Mouse (Mus musculus): ENCODE measurements around the gene Cdkl2. TPM values are rescaled to one million over a fixed set of nuclear protein-coding genes. Genes with fewer than 3 reads are reported as not detected.

Gene Cdkl2
- total RNA-seq, 2 experiments from 2014 or later, result 0.95 TPM; not detected in 1

GRCm38 (mm10) chr5:91994546-91994945, 49.1 kb downstream of the Cdkl2 start:
- no peak for ATAC-seq (ENCODE audit: poor library complexity, severe bottlenecking)

- ATAC-seq (ENCODE audit: poor library complexity, severe bottlenecking), result no peak
Observed at GRCm38 (mm10) chr5:91993061-91993460, 50.6 kb downstream of the Cdkl2 start.

GRCm38 (mm10) chr5:91991191-91991937, 52.3 kb downstream of the Cdkl2 start:
- ATAC-seq (ENCODE audit: poor library complexity, severe bottlenecking), result no peak

- no peak for ATAC-seq (ENCODE audit: poor library complexity, severe bottlenecking)
Observed at GRCm38 (mm10) chr5:91989261-91989660, 54.4 kb downstream of the Cdkl2 start.

DNA sequence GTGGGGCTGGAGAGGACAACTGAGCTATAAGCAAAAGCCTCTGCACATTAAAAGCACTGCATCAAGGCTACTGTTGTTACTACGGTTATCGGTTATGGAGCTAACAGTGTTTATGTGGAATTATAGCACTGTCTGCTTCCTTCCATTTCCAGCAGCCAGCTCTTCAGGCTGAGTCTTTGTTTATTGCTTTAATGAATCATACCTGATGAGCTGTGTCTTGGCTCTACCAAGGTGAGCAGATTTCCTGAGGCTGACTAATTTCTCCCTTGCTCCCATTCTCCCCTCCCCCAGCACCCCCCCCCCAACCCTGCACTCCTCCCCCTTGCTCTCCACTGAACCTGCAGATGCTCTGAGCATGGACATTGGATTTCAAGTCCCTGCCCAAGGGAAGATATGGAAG, 55.9 kb downstream of the Cdkl2 start:
- no peak for ATAC-seq (ENCODE audit: poor library complexity, severe bottlenecking)

- no peak for ATAC-seq (ENCODE audit: poor library complexity, severe bottlenecking)
Observed at GRCm38 (mm10) chr5:91987236-91987635, 56.4 kb downstream of the Cdkl2 start, which contains the start of gene Odaph. Gene Odaph (plus strand): TSS chr5:91987475.

- ATAC-seq (ENCODE audit: poor library complexity, severe bottlenecking), result peak; percentile 47; the same call in 1 of the 2 replicates
Observed at GRCm38 (mm10) chr5:91985721-91986120, 58.0 kb downstream of the Cdkl2 start.

- ATAC-seq (ENCODE audit: poor library complexity, severe bottlenecking), result no peak
Observed at GRCm38 (mm10) chr5:91983490-91983889, 60.2 kb downstream of the Cdkl2 start.

DNA sequence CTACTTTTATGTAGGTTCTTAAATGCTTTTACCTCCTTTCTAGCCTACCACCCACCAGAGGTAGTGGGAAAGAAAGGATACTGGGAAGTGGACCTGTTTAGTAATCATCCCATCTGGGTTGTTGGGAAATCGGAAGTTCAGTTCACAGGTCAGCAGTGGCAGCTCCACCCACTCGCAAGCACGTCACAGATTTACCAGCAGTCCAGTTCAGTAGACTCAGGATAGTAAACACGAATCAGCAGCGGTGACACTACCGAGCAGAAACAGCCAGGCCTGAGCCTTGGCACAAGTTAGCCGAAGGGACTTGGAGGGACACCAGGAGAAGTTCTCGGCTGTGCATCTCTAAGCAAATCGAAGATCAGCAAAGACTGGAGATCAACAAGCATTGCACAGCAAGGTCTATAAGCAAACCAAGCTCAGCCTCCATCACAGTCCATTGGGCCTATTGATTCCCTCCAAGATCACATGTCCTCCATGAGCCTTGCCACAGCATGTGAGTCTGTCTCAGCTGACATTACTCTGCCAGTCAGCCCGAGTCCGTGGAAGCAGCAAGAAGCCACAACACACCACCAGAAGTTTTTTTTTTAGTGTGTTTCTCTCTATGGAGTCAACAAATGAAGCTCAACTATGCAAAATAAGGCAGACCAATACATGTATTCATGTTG, 62.4 kb downstream of the Cdkl2 start:
- no peak for ATAC-seq (ENCODE audit: poor library complexity, severe bottlenecking)

GRCm38 (mm10) chr5:91977397-91977770, 66.3 kb downstream of the Cdkl2 start:
- no peak for ATAC-seq (ENCODE audit: poor library complexity, severe bottlenecking)

GRCm38 (mm10) chr5:91976566-91977396, 66.9 kb downstream of the Cdkl2 start:
- peak; percentile 51; the same call in 1 of the 2 replicates for ATAC-seq (ENCODE audit: poor library complexity, severe bottlenecking)

DNA sequence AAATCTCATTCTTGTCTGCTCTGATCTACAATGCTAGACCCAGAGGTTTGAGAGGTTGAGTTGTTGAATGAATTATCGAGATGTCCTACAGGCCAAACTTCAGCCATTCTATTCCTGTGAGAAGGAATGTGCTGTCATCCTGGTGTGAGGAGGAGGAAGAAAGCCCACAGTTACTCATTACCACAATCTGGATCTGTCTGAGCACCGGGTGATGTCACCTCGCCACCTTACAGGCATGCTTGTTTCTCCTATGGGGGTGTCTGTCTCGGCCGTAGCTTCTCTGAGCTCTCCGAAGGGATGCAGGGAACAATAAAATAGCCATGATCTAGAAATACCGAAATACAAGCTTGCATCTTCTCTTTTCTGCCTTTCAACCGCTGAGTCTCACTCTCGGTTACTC, 67.9 kb downstream of the Cdkl2 start:
- ATAC-seq (ENCODE audit: poor library complexity, severe bottlenecking), result no peak

DNA sequence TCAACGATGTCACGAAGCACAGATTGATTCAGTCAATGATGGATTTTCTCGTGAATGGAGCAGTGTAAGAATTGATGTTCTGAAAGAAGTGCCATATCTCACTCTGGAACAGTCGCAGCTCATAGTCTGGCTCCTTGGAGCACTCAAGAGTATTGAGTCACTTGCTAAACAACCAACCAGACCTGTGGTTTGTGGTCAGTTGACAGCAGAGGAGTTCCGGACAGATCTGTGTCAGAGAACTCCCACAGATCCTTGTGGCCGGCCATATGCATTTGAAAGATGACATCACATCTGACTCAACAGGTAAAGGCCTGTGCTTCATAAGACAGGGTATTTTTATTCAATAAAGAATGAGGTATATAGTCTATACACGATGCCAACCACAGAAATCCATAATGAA, 69.7 kb downstream of the Cdkl2 start:
- peak; percentile 62 for ATAC-seq (ENCODE audit: poor library complexity, severe bottlenecking)

DNA sequence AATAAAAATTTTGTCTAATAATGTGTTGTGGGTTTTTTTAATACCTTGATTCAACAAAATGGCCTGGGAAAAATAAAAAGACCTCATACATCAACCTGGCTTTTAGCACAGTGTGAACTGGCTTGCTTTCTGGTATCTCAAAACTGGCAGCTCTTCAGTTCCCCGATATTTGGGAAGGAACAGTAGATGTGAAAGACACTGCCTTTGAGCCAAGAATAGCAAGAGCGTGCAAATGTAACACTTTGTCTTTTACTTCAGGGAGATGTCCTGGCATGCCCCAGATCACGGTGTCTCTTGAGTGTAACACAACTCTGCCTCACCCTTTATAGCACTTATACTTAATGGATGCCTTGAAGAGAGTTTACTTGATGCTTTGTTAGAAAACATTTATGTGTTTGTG, 71.6 kb downstream of the Cdkl2 start:
- no peak for ATAC-seq (ENCODE audit: poor library complexity, severe bottlenecking)

DNA sequence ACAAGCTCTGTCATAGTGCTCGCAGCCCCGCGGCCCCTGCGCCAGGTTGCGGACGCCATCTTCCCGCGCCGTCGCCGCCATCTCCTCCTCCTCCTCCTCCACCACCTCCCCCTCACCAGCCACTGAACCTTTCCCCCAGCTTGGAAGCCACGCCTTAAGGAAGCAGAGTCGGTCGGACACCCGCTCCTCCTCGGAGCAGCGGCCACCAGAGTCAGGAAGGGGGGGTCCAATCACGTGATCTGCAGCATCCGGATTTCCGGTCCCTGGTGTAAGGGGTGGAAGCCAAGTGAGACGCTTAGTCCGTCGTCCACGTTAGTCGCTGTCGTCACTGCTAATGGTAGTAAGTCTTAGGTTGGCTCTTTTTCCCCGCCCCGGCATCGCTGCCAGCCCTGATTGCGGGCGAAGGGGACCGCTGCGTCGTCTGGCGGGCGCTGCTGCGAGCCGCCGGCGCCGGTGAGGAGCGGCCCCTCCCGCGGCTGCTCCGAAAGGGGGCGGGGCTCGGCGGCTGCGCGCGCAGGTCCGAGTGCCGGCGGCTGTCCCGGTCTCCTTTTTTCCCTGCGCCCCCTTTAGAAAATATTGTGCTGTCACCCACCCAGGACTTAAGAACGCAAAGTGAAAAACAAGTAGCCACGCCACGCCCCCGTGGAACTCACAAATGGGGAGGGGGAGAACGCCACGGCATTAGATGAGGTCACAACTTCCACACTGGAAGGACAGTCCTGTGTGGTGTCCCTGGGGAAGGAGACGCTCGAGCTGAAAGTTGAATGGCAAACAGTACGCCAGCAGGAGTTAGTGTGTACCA, 80.8 kb downstream of the Cdkl2 start, which contains the start of gene Rchy1:
TSS of gene Rchy1 (minus strand) at position 430 of the 802 bp plus-strand sequence.
- ATAC-seq (ENCODE audit: poor library complexity, severe bottlenecking), result peak; percentile 73

GRCm38 (mm10) chr5:91962259-91962638, 81.4 kb downstream of the Cdkl2 start:
- peak; percentile 66 for ATAC-seq (ENCODE audit: poor library complexity, severe bottlenecking)

- peak; percentile 28 for ATAC-seq (ENCODE audit: poor library complexity, severe bottlenecking)
Observed at GRCm38 (mm10) chr5:91961370-91961769, 82.3 kb downstream of the Cdkl2 start.

DNA sequence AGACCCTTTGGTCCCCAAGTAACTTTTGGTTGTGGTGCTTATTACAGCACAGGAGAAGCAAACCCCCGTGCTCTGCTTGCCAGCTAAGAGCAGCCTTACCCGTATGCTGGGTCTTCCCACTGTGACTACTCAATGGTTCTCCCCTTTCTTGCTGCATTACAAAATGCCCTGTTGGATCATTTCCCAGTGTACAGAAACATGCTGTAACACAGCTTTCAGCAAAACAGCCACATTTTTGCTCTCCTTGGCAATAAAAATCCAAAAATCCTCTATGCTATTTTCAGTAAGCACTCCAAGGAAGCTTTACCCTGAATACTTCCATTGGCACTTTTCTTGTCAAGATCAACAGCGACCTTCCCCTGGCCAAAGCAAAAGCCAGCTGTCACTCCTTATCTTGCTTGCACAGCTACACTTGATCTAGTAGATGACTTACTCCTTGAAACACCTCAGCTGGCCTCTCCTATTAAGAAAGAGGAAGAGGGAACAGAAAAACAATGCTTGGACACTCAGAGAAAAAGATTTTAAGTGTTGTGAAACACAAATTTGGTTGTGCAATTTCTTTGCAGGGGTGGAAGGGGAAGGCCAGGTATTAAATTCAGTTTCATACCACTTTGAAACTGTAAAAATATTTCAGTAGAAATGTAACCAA, 83.0 kb downstream of the Cdkl2 start:
- ATAC-seq (ENCODE audit: poor library complexity, severe bottlenecking), result peak; percentile 20

- ATAC-seq (ENCODE audit: poor library complexity, severe bottlenecking), result no peak
Observed at GRCm38 (mm10) chr5:91959986-91960385, 83.7 kb downstream of the Cdkl2 start.

DNA sequence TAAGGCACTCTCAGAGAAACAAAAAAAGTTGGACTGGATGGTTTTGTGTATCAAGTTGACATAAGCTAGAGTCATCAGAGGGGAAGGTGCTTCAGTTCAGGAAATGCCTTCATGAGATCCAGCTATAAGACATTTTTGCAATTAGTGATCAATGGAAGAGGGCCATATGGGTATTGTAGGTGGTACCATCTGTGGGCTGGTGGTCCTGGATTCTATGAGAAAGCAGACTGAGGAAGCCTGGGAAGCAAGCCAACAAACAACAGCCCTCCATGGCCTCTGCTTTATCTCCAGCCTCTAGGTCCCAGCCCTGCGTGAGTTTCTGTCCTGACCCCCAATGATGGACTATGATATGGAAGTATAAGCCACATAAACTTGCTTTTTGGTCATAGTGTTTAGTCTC, 84.6 kb downstream of the Cdkl2 start:
- ATAC-seq (ENCODE audit: poor library complexity, severe bottlenecking), result no peak
